Mouse (Mus musculus) midbrain, embryonic 16.5 days (tissue): Measurements from ENCODE around the gene Atg4b. TPM values are rescaled to one million over a fixed set of nuclear protein-coding genes. Genes with fewer than 3 reads are reported as not detected.

Source experiments
- ATAC-seq: fragments of 200-750 bp; cut with Nextera tagmentation; 2 replicates; pipeline ENCODE4 v1.8.0; 2017; ENCODE audit warnings: moderate TSS enrichment
- H3K27ac ChIP-seq: fragments of 300-500 bp; sonication (generic); 2 replicates; pipeline ENCODE4 v1.5.1; 2014; ENCODE audit warnings: mild to moderate bottlenecking, low read length, mixed read lengths
- H3K27me3 ChIP-seq: fragments of 300-500 bp; sonication (generic); 2 replicates; pipeline ENCODE4 v1.6.1; 2014; ENCODE audit warnings: low read depth, low read length, mixed read lengths; ENCODE audit not compliant: control insufficient read depth, insufficient read depth
- H3K36me3 ChIP-seq: fragments of 300-500 bp; sonication (generic); 2 replicates; pipeline ENCODE4 v1.6.1; 2014; ENCODE audit warnings: mild to moderate bottlenecking, low read length, moderate library complexity, mixed read lengths; ENCODE audit not compliant: control insufficient read depth, insufficient read depth
- H3K4me1 ChIP-seq: fragments of 300-500 bp; sonication (generic); 2 replicates; pipeline ENCODE4 v1.6.1; 2014; ENCODE audit warnings: mild to moderate bottlenecking, low read length, mixed read lengths; ENCODE audit not compliant: control insufficient read depth, insufficient read depth
- H3K4me2 ChIP-seq: fragments of 300-500 bp; sonication (generic); 2 replicates; pipeline ENCODE4 v1.6.1; 2014; ENCODE audit warnings: mild to moderate bottlenecking, low read length, mixed read lengths
- H3K4me3 ChIP-seq: fragments of 300-500 bp; sonication (generic); 2 replicates; pipeline ENCODE4 v1.5.1; 2014; ENCODE audit warnings: low read depth, mild to moderate bottlenecking, low read length, moderate library complexity, mixed read lengths
- H3K9ac ChIP-seq: fragments of 300-500 bp; sonication (generic); 2 replicates; pipeline ENCODE4 v1.6.1; 2014; ENCODE audit warnings: low read depth, low read length, mixed read lengths
- H3K9me3 ChIP-seq: fragments of 300-500 bp; sonication (generic); replicated peaks from 2 replicates; pipeline ENCODE4 v1.6.1; 2014; ENCODE audit warnings: mild to moderate bottlenecking, low read length, mixed read lengths; ENCODE audit not compliant: control insufficient read depth, poor library complexity, severe bottlenecking
- WGBS: fragments of 180-500 bp; shearing (Covaris S2); extraction: QIAGEN DNeasy Blood & Tissue Kit; methylation state at CpG from one replicate; pipeline ENCODE4 v1.1.7; 2014; 5-methylcytosine and 5-hydroxymethylcytosine counted together
- polyA plus RNA-seq: library from polyadenylated mRNA; unstranded; fragments of >200 nt; fragmentation: Nextera tagmentation; extraction: Ambion mirVana; gene quantifications from 2 replicates; pipeline ENCODE4 v1.2.1, GENCODE M21; 2015

Atg4b gene
- polyA plus RNA-seq, 1 experiment from 2014 or later, result 92.5 TPM

DNA sequence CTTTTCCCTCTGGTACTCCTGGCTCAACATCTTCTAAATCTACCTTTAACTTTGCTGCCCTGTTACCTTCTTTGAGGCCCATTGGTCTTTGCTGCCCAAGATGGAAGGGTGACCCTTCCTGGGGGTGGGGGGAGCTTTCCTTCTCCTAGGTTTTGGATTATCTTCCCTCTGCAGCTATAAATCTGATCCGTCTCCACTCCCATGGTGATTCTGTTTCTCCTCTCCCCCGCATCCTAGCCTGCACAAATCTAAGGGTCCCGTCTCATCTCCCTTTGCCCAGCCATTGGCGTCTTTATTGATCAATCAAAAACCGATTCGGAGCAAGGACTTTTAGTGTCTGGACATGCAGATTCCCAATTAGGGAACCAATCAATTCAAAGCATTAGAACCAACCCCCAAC, 16.3 kb downstream of the Atg4b start:
- WGBS, result 95% methylated on average over 6 of the region's 6 CpGs
- no peak overlapping the region for H3K9ac ChIP-seq
- H3K4me2 ChIP-seq, result no peak overlapping the region
- H3K36me3 ChIP-seq, result no peaks in the 10 kb centered on the region; the same call in 1 of the 2 replicates
- no peaks in the 10 kb centered on the region for H3K4me1 ChIP-seq
- no peaks in the 10 kb centered on the region for H3K27me3 ChIP-seq
- H3K4me3 ChIP-seq, result no peak overlapping the region
- ATAC-seq, result no peak
- no peaks in the 10 kb centered on the region for H3K9me3 ChIP-seq
- H3K27ac ChIP-seq, result no peak overlapping the region

GRCm38 (mm10) chr1:93769901-93770300, 18.6 kb downstream of the Atg4b start:
- Histone ChIP-seq H3K4me1 (no peaks in the 10 kb centered on the region), H3K9ac (no peak overlapping the region), H3K9me3 (no peaks in the 10 kb centered on the region), H3K4me3 (no peak overlapping the region), H3K4me2 (no peak overlapping the region), H3K36me3 (peaks cover 12% of the 10 kb centered on the region), H3K27me3 (no peaks in the 10 kb centered on the region), H3K27ac (no peak overlapping the region)
- ATAC-seq, result no peak
- 95% methylated on average over 3 of the region's 3 CpGs for WGBS

DNA sequence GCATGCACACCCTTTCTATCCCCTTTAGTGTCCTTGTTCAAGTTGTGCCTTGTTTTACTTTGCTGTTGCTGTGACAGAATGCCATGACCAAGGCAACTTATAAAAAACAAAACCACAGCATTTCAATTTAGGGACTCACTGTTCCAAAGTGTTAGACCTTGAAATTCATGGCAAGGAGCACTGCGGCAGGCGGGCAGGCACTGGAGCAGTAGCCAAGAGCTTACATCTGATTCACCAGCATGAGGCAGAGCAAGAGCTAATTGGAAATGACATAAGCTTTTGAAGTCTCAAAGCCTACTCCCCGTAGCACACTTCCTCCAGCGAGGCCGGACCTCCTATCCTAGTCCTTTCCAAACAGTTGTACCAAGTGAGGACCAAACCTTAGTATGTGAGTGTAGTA, 25.4 kb downstream of the Atg4b start:
- no peak for ATAC-seq
- Histone ChIP-seq H3K4me3 (no peak overlapping the region), H3K4me1 (no peaks in the 10 kb centered on the region), H3K9ac (no peak overlapping the region), H3K27me3 (no peaks in the 10 kb centered on the region), H3K36me3 (peaks cover 38% of the 10 kb centered on the region), H3K9me3 (no peaks in the 10 kb centered on the region), H3K4me2 (no peak overlapping the region), H3K27ac (no peak overlapping the region)
- WGBS, result 90% methylated on average over 5 of the region's 5 CpGs

DNA sequence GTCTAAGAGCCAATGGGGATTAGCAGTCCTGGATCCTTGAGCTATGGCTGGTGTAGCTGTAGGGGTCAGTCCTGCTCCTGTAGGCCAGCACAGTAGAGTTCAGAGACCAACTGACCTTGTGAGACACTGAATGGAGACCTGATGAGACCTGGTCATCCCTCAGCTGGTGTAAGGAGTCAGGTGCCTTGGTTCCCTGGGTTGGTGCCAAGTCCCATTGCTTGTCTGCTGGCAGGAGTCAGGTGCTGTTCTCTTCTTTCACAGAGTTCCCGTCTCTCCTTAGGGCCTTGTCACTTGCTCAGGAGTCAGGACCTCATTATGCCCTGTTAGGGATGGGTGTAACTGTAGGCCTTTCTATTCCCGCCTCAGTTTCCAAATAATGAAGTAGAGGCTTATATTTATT, 35.6 kb downstream of the Atg4b start:
- WGBS, result 88% methylated on average over 2 of the region's 2 CpGs
- Histone ChIP-seq H3K27ac (no peak overlapping the region), H3K9me3 (no peaks in the 10 kb centered on the region; the same call in 1 of the 2 replicates), H3K9ac (no peak overlapping the region), H3K27me3 (no peaks in the 10 kb centered on the region), H3K4me2 (no peak overlapping the region), H3K4me3 (no peak overlapping the region), H3K36me3 (peaks cover 50% of the 10 kb centered on the region), H3K4me1 (no peaks in the 10 kb centered on the region)
- no peak for ATAC-seq

GRCm38 (mm10) chr1:93794526-93794925, 43.2 kb downstream of the Atg4b start:
- H3K9me3 ChIP-seq, result no peaks in the 10 kb centered on the region; the same call in 1 of the 2 replicates
- H3K4me3 ChIP-seq, result no peak overlapping the region
- no peaks in the 10 kb centered on the region for H3K4me1 ChIP-seq
- H3K27me3 ChIP-seq, result no peaks in the 10 kb centered on the region
- no peak overlapping the region for H3K9ac ChIP-seq
- ATAC-seq, result no peak
- H3K36me3 ChIP-seq, result peaks cover 32% of the 10 kb centered on the region
- no peak overlapping the region for H3K27ac ChIP-seq
- H3K4me2 ChIP-seq, result no peak overlapping the region
- 96% methylated on average over 8 of the region's 8 CpGs for WGBS

DNA sequence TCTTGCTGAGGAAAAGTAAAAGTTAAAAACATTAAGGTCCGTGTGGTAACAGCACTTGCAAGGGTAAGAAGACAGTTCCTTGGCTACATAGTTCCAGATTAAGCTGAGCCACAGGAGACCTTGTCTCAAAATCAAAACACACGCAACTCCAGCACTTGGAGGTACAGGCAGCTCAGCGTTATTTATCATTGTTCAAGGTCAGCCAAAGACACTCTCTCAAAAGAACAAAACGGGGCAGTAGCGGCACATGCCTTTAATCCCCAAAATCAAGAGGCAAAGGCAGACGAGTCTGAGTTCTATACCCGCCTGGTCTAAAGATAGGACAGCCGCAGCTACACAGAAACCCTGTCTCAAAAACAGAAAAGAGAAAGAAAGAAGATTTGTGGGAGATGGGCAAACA, 44.6 kb downstream of the Atg4b start:
- peaks cover 28% of the 10 kb centered on the region for H3K36me3 ChIP-seq
- WGBS, result 76% methylated on average over 8 of the region's 8 CpGs

DNA sequence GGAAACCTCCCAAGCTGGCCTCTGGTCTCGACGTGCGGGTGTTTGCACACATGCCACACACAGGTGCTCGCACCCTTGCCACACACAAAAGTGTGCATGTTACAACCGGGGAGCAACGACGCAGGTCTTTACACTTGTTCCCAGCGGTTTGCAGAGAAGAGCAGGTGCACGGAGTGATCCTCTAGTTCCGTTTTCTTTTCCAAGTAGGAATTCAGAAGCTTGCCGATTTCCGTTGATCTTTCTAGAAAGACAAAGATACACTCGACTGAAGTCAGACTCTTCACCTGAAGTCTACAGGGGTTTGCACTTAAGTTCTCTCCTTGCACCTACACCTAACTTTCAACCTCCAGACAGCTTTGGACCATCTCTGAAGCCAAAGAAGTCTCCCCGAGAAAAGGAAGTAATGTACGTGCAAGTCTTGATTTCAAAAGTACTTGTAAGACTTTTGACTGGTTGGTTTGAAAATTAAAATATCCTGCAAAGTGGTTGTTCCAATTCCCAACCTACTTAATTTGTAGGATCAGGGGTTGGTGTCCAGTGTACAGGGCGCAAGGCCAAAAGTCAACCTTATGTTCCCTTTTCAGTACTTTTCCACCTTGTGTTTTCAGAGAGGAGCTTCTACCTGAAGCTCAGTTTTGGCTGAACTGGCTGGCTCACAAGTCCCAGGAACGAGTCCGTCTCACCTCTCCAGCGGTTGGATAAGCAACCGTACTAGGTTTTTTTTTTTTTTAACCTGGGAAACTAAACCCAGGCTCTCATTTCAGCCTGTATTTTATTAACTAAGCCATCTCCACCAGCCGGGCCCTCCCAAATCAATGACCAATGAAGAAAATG, 49.6 kb downstream of the Atg4b start:
- H3K36me3 ChIP-seq, result no peaks in the 10 kb centered on the region
- 77% methylated on average over 21 of the region's 21 CpGs for WGBS
- no peak for ATAC-seq

More for the DNA sequence above, 44.6 kb downstream of the Atg4b start:
- Histone ChIP-seq H3K4me1 (peaks cover 2% of the 10 kb centered on the region), H3K9ac (no peak overlapping the region), H3K4me2 (no peak overlapping the region), H3K9me3 (no peaks in the 10 kb centered on the region; the same call in 1 of the 2 replicates), H3K4me3 (no peak overlapping the region), H3K27ac (no peak overlapping the region), H3K27me3 (no peaks in the 10 kb centered on the region)
- ATAC-seq, result no peak

DNA sequence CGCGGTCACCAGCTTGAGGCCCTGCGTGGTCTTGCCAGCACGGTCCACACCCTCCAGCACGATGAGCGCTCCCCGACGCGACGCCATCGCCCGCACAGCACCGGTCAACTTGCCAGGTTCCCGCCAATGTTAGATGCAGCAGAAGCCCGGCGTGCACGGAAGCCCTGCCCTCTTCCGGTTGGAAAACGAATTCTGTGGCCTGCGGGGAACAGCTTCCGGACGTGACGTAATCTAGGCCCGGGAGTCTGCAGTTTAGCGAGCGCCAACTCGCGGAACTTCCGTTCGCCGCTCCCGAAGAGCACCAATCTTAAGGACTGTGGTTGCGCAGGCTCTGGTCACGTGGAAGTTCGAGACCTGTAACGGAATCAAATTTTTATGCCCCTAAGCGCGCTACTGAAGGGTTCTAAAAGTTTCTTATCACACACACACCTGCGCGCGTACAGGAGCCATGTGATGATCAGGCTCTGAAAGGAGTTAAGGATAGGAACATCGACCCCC, 50.5 kb downstream of the Atg4b start, which contains the start of gene Dtymk:
Gene Dtymk, minus strand, starts transcription at position 194 of the 498 bp plus-strand sequence.
- peak; percentile 61 for ATAC-seq
- H3K4me1 ChIP-seq, result peaks cover 27% of the 10 kb centered on the region
- peak within 1 kb of the TSS; percentile 85 for H3K4me3 ChIP-seq
- WGBS, result under 1% methylated on average over 42 of the region's 42 CpGs
- no peaks in the 10 kb centered on the region for H3K36me3 ChIP-seq
- peak within 1 kb of the TSS; percentile 80 for H3K27ac ChIP-seq
- H3K27me3 ChIP-seq, result no peaks in the 10 kb centered on the region
- peak within 1 kb of the TSS; percentile 85 for H3K9ac ChIP-seq
- H3K9me3 ChIP-seq, result no peaks in the 10 kb centered on the region
- peak within 1 kb of the TSS; percentile 85 for H3K4me2 ChIP-seq

More for the DNA sequence above, 49.6 kb downstream of the Atg4b start:
- H3K27me3 ChIP-seq, result no peaks in the 10 kb centered on the region
- H3K4me2 ChIP-seq, result peak overlapping the region; percentile 85
- H3K9me3 ChIP-seq, result no peaks in the 10 kb centered on the region
- peaks cover 27% of the 10 kb centered on the region for H3K4me1 ChIP-seq
- peak overlapping the region; percentile 85 for H3K4me3 ChIP-seq
- peak overlapping the region; percentile 85 for H3K9ac ChIP-seq
- peak overlapping the region; percentile 80 for H3K27ac ChIP-seq

DNA sequence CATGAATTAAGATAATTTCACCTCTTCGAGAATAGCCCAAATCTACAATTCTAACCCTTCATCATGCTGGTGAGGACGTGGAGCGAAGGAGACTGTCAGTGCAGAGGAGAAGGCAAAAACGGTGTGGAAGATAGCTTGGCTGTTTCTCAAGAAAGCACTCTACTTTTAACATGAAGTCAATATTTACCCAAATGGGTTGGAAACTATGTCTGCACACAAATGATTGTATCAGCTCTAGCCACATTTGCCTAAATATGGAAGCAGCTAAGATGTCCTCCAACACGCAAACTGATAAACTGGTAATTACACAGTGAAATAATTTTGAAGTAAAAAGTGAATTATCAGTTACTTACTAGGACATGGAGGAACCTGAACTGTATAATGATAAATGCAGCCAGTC, 51.5 kb downstream of the Atg4b start:
- peaks cover 27% of the 10 kb centered on the region for H3K4me1 ChIP-seq
- no peak overlapping the region; the same call in 1 of the 2 replicates for H3K27ac ChIP-seq
- 89% methylated on average over 5 of the region's 5 CpGs for WGBS
- H3K36me3 ChIP-seq, result no peaks in the 10 kb centered on the region
- H3K27me3 ChIP-seq, result no peaks in the 10 kb centered on the region
- H3K4me2 ChIP-seq, result peak overlapping the region; percentile 79; the same call in 1 of the 2 replicates
- no peak overlapping the region for H3K9ac ChIP-seq
- H3K9me3 ChIP-seq, result no peaks in the 10 kb centered on the region
- H3K4me3 ChIP-seq, result no peak overlapping the region
- no peak for ATAC-seq
